Mouse (Mus musculus) frontal cortex, adult 2 months (tissue): ENCODE results near the gene Nup188. TPM values are rescaled to one million over a fixed set of nuclear protein-coding genes. Genes with fewer than 3 reads are reported as not detected.

ENCODE experiments used
- DNase-seq, 2 experiments: peaks; one replicate each; pipeline ENCODE4 v3.0.0; 2022; ENCODE audit warnings: low spot score in 1 of 2; ENCODE audit errors: extremely low spot score in 1 of 2
- polyA plus RNA-seq: library from polyadenylated mRNA; depleted of rRNA; stranded (reverse); fragments of >200 nt; gene quantifications from 2 replicates; pipeline ENCODE4 v1.2.3, GENCODE M21; 2012

Gene Nup188
- polyA plus RNA-seq, 1 experiment, result 19.4 TPM

DNA sequence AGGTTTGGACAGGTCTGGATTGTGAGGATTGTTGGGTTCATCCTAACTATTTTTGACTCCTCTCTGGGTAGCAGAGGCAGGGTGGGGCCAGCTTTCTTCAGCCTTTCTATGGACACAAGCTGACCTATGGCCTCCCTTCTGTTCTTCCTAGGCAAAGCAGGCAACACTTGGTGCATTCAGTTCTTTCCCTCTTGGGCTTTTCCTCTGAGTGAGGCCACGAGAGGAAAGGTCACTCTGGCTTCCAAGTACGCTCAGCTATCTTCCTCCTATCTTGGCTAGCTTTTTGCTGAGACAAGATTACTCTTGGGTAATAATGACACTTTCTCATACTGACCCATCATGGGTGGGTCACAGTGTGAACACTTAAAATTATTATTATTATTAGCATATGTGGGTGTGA lies 3.0 kb upstream of the Nup188 start:
- no peak for DNase-seq

DNA sequence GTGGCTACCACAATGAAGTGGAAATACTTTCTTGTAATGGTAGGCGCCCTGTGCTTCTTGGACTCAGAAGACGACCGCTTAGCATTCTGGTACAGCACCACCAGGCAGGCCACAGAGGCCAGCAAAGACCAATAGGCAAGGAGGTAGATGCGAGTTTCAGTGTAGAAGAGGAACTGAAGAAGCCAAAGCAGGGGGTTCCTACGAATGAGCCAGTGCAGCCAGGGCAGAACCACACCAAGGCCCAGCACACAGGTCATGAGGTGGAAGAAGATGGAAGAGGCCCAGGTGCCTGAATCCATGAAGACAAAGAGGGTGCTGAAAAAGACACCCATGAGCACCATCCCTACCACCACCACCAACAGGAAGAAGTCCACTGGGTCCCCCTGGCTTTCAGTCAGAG lies 1.2 kb upstream of the Nup188 start:
- no peak for DNase-seq

- no peak for DNase-seq
Measured at GRCm38 (mm10) chr2:30285416-30286181, 598 bp upstream of the Nup188 start.

DNA sequence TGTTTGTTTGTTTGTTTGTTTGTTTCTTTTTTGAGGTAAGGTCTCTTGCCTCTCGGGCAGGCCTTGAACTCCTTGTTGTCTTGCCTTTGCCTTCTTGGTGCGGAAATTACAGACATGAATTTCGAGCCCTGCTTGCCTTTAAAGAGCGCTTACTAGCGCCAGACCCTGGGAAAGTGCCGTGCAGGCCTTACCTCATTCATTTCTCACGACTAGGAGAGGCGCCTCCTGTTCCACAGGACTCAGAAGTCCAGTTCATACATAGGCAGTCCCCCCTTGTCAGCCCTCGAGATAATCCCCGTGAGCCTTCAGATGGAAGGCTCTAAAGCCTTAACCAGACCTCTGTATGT lies 803 bp downstream of the Nup188 start:
- DNase-seq, result peak in 1 of 2 experiments; percentile 41

DNA sequence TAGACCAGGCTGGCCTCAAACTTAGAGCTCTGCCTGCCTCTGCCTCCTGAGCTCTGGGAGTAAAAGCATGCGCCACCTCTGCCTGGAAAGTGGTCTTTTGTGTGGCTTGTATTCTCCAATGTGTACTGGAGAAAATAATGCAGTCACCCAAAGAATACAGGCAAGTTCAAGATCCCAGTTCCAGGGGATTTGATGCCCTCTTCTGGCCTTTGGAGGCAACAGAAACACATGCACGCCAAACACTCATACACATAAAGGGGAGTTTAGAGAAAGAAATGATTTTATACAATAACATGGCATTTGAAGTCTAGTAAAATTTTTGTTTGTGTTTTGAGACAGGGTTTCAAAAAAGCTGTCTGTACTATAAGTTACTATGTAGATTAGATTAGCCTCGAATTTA lies 13.3 kb downstream of the Nup188 start:
- DNase-seq, result no peak

DNA sequence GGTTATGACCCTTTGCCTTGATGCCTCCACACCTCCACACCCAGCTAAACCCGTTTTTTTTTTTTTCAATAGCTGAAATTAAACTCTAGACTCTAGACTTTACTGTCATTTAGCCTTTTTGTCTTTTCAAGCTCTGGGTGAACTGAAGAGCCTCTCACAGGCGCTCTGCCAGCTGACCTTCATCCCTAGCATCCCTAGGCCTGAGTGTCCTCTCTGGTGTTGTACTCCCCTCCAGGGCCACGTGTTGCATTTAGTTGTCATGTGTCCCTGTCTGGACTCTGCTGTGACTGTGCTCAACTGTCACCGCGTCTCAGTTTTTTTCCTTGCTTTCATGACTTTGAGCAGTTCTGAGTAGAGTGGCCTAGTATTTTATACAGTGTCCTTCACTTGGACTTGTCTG lies 13.8 kb downstream of the Nup188 start:
- DNase-seq, result no peak

DNA sequence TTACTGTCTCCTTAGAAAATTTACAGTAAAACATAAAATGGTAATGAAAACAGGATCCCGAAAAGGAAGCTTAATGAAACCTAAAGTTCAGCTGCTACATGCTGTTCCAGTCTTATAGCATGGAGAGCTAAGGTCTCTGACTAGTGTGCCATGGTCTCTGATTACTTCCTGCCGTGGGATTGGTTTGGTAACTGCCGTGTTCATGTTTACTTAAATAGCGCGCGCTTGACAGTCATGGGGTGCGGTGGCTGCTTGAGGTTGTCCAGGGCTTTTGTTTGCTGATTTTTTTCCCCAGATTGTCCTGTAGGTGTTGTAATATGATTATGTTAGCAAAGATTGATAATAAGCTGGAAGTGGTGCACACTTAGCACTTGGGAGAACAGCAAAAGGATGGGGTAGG lies 19.9 kb downstream of the Nup188 start:
- DNase-seq, result no peak

- DNase-seq, result no peak
Measured at GRCm38 (mm10) chr2:30309351-30309750, 23.2 kb downstream of the Nup188 start.

- peak in 1 of 2 experiments; percentile 50 for DNase-seq
Measured at GRCm38 (mm10) chr2:30311481-30311880, 25.3 kb downstream of the Nup188 start.

DNA sequence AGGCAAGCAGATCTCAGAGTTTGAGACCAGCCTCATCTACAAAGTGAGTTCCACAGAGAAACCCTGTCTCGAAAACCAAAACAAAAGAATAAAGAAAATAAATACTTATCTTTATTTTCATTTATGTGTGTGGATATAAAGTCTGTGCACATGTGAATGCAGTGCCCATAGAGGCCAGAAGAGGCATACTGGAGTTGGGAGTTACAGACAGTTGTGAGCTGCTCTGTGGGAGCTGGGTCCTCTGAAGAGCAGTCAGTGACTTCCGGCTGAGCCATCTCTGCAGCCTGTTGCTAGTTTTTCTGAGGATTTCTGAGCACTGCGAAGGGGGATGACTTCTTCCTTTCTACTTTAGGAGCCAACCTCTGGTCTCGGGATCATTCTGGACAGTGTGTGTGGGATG lies 29.9 kb downstream of the Nup188 start:
- no peak for DNase-seq

DNA sequence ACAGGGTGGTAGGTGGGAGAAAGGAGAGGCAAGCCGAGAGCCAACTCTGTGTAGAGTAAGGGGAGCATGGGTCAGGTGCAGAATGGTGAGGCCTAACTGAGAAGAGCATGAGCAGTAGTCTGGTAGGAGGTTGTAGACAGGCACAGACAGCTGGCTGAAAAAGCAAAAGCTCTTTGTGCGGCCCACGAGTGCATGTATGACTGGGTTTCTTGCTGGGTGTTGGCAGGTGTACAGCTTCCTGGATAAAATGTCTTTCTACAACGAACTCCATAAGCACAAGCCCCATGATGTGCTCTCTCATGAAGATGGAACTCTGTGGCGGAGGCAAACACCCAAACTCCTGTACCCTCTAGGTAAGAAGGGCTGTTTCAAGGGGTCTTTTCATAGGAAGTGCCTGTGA lies 30.8 kb downstream of the Nup188 start:
- DNase-seq, result peak in 1 of 2 experiments; percentile 22

- DNase-seq, result no peak
Measured at GRCm38 (mm10) chr2:30319260-30319659, 33.1 kb downstream of the Nup188 start.

- DNase-seq, result no peak
Measured at GRCm38 (mm10) chr2:30323111-30323510, 36.9 kb downstream of the Nup188 start.

- DNase-seq, result no peak
Measured at GRCm38 (mm10) chr2:30325296-30325695, 39.1 kb downstream of the Nup188 start.

- DNase-seq, result no peak
Measured at GRCm38 (mm10) chr2:30327276-30327675, 41.1 kb downstream of the Nup188 start.

DNA sequence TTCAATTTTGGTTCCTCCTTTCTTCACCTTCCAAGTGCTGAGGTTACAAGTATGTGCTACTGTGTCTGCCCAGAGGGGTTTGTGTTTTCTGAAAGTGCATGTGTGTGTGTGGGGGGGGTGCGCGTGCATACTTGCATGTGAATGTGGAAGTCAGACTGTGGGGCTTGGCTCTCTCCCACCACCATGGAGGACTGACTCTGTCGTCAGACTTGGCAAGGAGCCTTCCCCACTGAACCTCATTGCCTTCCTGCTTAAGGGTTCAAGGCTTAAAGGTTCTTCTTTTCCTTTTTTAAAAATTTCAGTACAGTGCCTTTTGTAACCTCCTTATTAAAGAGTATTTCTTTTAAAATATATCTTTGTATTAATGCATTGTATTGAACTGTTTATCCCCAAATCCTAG lies 42.6 kb downstream of the Nup188 start:
- no peak for DNase-seq

- DNase-seq, result no peak
Measured at GRCm38 (mm10) chr2:30335324-30335723, 49.1 kb downstream of the Nup188 start.

DNA sequence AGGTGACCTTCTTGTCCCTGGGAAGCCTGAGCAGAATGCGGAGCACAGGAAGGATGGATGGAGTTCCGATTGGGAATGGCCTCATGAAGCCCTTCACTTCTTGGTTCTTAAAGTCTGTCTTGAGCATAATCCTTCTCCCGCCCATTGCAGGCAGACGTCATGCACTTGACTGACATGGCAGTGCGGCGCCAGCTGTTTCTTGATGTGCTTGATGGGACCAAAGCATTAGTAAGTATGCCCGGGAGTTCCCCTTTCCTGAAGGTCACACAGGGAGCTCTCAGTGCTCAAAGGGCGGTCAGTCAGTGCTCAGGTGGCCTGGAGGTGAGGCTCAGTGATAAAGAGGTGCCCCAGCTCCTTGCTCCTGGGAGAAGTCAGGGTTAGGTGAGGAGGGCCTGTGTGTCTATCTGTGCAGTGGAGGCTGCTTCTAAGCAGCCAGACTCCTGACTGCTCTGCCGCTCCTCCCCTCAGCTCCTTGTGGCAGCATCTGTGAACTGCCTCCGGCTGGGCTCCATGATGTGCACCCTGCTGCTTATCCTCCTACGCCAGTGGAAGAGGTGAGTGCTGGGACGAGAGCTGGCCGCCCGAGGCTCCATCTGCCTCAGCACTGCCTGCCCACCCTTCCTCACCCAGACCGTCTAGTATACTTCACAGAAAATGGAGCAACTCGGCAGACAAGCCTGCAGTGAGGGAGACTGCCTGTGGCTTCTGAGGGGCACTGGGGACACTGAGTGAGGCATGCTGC lies 50.1 kb downstream of the Nup188 start:
- no peak for DNase-seq

GRCm38 (mm10) chr2:30337179-30337578 lies 51.0 kb downstream of the Nup188 start:
- no peak for DNase-seq

GRCm38 (mm10) chr2:30342061-30342460 lies 55.9 kb downstream of the Nup188 start:
- DNase-seq, result no peak

DNA sequence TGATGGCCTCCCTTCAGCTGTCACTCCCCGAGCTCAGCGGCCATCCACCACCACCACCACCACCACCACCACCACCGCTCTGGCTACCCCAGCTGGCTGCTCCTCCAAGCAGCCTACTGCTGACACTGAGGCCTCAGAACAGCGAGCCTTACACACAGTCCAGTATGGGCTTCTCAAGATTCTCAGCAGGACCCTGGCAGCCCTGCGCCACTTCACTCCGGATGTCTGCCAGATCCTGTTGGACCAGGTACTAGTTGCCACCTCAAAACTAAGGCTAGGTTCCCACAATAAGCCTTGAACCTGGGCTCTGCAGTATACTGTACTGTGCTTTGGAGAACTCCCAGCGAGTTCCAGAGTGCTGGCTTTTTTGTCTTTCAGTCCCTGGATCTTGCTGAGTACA lies 56.3 kb downstream of the Nup188 start:
- no peak for DNase-seq

- no peak for DNase-seq
Measured at GRCm38 (mm10) chr2:30343601-30344137, 57.5 kb downstream of the Nup188 start.
